Mouse (Mus musculus) embryo, embryonic 11.5 days (tissue): Measurements from ENCODE around the gene Neil1.

Experiments
- DNase-seq: peaks from one replicate; pipeline ENCODE4 v3.0.0-alpha.2; 2012; ENCODE audit warnings: low read depth, low spot score

Gene Neil1

DNA sequence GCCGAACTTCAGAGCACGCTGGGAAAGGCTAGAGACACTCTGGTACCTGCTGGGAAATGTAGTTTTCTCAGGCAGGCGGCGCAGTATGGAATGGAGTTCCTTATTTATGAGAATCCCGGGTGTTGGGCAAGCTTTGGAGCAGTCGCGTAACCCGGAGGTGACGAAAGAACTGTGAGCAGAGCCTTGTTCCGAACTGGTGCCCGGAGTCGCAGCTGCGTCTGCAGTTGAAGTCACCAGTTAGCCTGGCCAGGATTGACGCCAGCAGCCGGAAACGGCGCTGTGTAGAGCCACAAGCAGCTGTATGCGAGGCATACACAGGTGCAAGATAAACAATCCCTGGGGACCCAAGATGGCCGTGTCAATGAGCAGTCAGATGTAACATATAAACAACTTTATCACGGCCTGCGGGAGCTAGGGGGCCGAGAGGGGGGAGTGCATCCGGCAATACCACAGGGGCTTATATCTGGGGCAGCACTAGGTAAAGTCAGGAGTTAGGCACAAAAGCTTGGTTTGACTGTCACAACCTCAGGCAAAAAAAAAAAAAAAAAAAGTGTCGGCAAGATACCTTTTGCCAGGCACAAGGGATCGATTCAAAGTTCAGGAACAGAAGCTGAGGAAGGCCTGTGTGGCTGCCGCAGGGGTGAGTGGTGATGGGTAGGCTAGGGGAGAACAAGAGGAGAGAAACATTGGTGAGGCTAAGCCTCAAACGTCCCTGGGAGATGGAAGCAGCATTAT is at the start of gene Neil1:
TSS of gene Neil1 (minus strand) at position 162 of the 735 bp plus-strand sequence.
- peak; percentile 70 for DNase-seq

DNA sequence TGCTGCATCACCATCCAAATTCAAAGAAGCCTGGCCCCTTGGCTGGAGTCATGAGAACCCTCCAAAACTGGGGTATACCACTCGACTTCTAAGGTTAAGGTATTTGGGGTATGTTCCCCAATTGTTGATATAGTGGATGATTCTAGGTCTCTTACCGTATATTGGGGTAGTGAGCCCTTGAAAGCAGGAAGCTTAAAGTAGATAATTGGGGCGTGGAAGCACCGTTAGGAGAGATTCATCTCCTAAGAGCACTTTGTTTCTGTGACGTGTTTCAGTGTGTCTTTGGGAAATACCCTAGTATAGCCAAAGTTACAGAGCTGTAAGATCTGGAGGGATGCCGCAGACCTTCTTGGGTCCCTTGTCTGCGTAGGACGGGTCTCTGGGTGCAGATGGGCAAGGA is 49.3 kb upstream of the Neil1 start:
- no peak for DNase-seq

DNA sequence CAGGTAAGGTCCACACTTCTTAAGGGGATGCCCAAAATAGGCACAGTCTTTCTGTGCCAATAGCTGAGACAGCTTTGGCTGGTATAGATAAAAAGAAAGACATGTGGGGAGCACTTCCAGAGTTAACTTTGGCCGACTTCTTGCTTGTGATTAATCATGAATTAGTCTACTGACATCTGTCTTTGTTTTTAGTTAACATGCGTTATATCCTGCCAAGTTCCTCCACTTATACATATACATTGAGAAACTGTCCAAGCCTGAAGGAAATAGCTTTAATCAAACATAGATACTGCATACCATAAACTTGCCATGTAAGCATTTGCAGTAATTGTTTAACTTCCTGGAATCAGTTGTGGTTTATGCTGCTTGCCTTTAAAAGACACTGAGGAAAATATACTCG is 48.6 kb upstream of the Neil1 start:
- DNase-seq, result no peak

DNA sequence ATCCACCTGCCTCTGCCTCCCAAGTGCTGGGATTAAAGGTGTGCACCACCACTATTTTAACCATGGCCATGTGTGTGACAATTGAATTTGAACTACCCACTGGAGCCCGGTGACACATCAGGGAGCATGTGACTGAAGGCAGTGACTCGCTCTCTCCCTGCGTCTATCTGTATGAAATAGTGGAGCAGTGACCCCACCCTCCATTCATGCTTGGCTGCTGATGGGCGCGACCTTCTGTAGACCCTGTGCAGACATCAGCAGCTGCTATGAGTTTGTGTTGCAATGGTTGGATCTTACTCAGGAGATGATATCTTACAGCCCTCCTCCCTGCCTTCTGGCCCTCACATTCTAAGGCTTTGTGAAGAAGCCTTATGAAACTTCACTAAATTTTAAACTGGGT is 20.3 kb upstream of the Neil1 start:
- no peak for DNase-seq

DNA sequence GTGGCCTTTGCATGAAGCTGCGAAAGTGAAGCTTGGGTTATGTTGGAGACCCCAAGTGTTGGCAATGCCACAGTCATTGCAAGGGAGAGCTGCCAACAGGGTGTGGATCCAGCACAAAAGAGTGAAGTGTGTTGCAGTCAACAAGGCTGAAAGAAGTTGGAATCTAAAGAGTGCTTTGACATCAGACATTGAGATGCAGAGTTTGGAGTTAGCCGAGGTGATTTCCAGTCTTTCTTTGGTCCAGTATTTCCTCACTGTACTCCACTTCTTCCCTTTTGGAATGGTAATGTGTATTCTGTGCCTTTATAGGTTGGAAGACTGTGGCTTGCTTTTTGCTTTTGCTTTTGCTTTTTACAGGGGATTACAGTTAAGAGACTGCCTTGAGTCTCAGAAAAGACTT is 18.1 kb upstream of the Neil1 start:
- no peak for DNase-seq

DNA sequence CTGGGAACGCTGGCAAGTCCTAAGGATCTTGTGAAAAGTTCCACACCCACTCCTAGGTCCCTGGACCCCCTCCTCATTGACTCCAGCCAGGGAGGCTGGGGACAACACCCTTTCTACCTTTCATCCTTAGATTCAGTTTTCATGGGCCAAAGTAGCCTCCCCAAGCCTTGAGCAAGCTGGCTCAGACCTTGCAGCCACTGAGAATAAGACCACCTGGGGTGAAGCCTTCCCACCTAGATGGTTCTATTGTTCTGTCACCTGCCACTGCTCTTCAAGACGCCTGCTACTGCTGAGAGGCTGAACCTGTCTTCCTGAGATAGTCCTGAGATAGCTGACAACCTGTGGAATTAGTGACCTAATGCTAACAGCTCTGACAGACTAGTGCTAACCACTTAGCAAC is 15.0 kb upstream of the Neil1 start:
- no peak for DNase-seq

DNA sequence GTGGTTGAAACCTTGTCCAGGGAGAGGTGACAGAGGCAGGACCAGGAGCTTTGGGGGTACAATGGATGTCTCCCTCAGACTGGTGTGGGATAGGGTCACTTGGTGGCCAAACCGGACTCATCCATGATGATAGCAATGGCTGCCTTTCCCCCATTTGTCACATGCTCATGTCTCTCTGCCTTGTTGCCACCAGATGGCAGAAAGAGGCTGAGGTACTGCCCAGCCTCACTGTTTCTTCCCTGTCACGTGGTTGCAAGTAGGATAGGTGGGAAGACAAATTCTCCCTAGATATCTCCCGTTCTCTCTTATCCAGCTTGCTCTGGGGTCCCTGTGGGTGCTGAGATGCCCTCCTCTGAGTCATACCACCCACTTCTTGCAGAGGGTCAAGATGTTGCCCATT is 14.4 kb upstream of the Neil1 start:
- no peak for DNase-seq

DNA sequence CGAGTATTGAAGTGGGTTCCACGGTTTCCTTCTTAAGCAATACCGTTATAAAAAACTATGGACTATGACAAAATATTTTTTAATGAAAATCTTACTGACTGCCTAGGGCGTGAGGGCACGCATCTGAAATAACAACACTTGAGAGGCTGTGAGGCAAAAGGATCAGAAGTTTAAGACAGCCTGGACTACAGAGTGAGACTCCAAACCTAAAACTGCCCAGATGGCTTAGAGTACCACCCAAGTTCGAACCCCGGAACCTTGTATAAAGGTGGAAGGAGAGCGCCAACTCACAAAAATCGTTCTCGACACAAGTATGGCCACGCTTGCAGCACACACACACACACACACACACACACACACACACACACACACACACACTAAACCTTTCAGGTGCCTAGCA is 10.4 kb upstream of the Neil1 start:
- DNase-seq, result no peak

DNA sequence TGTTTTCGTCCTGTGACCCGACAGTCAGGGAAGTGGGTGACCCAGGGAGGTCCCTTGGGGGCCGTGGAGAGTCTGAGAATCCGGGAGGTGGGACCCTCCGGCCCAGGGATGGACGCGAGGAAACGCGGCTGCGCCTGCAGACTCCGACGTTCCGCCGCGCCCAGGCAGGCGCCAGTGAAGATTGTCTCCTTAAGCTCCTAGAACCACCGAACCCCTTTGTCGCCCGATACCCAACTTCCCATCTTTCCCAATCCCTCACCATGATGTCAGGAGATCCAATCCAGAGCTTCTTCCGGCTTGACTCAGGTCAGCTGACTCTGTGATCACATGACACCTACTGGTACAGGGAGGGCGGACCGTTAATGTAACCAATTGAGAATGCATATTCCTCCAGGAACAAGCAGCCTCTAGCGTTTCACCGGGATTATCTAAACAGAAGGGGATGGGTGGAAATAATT is 9.9 kb upstream of the Neil1 start, which contains the start of gene Commd4:
TSS of gene Commd4 (minus strand) at position 319 of the 458 bp plus-strand sequence.
- DNase-seq, result peak; percentile 87

DNA sequence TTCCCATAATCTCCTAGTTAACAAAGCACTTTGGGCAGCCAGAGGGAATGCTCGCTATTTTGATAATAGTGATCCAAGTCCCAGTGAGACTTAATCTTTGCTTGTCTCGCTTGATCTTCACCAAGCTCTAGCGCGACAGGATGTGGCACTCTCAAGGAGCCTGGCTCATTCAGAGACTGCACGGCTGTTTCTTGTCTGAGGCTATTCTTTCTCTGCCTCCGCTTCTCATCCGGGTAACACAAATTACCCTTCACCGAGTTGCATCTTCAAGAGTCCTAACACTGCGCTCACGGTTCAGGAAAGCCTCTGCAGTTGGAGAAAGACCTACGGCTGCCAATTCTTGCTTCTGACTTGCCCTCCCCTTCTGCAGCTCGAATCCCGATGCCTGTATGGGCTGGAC is 9.4 kb upstream of the Neil1 start:
- no peak for DNase-seq

DNA sequence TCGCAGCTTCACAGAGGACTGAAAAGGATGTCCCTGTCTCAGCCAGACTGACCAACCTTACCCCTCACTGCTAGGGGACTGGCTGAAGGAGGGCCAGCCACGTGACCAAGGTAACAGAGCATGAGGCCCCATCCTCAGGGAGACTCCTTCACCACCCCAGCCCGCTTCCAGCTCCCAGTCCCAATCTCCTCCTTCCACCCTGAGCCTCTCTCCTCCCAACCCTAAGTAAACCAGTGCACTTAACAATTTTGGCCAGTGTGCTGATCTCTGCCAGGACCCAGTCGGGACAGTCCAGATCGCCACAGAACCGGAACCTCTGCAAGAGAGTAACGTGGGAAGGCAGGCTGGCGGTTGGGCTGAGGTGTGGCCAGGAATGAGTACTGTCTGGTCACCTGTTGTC is 8.7 kb upstream of the Neil1 start:
- no peak for DNase-seq

DNA sequence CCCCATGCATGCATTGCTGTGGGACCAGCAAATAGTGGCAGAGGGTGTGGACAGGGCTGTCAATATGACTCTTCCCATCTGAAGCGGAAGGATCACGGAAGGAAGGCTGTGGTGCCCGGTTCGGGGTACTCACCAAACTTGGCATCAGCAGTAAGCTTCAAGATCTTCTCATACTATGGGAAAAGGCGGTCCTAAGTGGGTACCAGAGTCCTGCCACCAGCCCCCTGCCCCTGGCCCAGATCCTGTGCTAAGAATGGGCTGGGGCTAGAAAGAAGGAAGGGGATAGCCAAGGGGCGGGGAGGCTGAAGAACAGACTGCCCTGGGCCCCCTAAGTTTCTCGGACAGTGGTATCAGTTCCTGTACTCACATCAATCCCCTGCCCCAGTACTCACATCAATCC is 8.3 kb upstream of the Neil1 start:
- DNase-seq, result no peak

DNA sequence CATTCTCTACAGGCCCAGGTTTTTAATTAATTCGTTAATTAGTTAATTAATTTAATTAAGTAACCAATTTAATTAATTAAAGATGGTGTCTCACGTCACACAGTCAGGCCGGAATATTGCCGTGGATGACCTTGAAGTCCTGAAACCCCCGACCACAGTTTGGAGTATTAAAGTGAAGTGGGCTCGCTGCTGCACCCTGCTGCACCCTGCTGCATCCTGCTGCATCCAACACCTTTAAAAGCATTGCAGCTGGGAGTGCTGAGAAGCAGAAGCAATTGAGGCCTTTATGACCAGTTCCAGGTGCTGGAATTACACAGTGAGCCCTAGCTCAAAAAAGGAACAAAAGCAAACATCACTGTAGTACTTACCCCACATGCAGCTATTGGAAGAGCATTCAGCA is 4.2 kb upstream of the Neil1 start:
- no peak for DNase-seq

DNA sequence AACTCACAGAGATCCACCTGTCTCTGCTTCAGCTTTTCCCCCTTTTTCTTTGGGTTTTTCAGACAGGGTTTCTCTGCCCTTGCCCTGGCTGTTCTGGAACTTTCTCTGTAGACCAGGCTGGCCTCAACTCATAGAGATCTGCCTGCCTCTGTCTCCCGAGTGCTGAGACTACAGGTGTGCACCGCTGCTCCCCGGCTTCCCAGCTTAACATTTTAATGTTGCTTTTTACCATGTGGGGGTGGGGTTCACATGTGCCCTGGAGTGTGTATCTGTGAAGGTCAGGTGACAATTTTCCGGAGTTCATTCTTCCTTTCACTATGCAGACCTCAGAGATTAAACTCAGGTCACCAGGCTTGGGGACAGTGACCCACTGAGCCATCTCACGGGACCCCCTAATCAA is 2.1 kb upstream of the Neil1 start:
- DNase-seq, result no peak

DNA sequence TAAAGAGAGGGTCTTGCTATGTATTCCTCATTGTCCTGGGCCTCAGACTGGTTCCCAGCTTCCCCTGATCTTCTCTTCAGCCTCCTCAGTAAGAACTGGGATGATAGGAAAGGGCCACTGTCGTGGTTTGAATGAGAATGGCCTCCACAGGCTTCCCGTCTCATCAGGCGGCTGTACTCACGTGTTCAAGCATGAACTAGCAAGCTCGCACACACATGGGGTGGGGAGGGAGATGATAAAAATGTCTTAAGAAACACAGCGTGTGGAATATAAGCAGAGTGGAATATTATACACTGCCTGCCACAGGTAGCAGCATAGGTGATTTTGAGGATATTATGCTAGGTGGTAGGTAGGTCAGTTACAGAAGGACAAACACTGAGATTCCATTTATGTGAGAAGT is 916 bp upstream of the Neil1 start:
- no peak for DNase-seq

DNA sequence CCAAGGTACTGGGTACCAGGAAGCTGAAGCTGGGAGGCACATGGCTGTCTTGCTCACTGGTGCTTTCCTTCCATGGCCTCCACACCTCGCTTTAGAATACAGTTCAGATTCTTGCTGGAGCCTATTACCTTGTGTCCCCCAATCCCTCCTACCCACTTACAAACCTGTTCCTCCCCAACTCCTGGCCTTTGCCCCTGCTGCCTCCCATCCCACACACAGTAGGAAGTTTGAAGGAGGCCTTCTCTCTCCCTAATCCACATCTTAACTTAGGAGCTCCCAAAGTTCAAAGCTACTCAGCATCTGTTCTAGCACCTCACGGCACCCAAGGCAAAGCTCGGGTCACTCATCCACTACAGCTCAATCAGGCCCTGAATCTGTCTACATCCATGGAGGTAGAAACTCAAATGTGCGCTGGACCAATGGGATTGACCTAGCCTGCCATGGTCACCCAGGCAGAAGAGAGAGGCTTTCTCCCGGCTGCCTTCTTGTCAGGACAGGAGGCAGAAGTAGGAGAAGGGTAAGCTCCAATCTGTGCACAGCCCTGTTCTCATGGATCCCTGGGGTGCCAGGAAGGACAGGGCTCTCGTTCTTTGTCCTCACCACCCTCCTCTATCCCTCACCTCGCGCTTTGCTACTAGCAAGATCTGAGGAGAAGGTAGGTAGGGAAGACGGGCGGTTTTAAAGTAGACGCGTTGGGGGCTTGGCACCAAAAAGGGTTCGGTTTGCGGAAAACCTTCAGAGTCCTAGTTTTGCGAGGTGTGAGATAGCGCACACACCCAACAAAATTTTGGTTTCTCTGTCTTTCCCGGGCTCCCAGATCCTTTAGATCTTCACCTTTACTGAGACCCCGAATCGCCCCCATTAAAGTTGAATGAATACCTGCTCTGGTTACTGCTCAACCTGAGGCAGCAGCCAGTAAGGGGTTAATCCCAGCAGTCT is 631 bp downstream of the Neil1 start:
- no peak for DNase-seq

DNA sequence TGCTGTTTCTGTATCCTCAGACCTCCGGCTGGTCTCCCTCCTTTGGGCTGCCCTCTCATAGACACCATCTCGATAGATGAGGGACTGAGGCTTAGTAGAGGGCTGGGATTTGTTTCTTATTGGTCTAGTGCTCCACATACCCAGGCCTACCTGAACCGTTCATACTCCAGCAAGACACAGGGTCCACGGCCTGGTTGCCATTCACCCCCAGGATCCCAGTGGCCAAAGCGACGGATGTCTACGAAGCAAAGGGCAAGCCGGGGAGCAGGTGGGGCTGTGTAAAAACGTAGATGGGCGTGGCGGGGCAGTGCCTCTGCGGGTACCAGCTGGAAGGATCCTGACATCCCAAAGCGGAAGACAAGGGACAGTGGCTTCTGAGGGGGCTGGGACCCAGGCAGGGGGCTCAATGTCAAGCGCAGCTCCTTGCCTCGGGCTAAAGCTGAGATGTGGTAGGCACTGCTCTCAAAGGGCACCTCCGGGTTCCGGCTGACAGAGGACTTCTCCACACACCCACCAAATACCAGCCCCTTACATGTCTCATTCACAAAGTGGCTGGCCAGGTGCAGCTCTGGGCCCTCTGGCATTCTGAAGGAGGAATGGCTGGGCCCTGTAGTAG is 1.5 kb downstream of the Neil1 start:
- no peak for DNase-seq

DNA sequence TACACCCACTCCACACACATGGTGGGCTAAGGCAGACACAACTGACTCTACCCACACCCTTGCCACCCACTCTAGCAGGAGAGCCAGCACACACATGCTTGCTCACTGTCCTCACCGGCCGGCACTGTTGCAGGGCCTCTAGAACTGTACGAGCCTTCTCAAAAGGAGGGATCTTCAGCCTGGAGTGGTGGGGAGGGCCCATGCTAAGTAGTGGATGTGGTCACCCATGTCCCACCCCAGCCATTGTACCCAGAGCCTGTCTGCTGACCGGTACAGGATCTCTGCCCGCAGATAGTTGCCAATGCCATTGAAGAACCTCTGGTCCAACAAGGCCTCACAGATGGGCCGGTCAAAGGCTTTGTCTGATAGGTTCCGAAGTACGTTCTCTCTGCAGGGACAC is 3.3 kb downstream of the Neil1 start:
- DNase-seq, result no peak

DNA sequence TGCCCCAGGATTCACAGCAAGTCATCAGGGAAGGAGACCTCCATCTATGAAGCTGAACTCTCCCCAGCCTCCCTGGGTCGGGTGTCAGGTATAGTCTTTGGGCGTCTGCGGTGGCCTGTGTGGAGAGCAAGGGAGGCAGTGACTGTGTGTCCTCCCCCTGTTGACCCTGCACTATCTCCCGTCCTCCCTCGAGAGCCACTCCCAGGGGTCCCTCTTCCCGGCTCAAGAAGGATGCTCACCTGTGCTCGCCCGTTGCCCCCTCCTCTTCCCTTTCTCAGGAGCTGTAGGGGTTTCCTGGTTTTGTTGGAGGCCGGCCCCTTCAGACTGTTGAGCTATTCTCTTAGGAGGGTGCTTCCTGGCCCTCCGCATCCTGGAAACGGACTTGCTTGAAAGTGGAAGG is 4.9 kb downstream of the Neil1 start:
- no peak for DNase-seq

DNA sequence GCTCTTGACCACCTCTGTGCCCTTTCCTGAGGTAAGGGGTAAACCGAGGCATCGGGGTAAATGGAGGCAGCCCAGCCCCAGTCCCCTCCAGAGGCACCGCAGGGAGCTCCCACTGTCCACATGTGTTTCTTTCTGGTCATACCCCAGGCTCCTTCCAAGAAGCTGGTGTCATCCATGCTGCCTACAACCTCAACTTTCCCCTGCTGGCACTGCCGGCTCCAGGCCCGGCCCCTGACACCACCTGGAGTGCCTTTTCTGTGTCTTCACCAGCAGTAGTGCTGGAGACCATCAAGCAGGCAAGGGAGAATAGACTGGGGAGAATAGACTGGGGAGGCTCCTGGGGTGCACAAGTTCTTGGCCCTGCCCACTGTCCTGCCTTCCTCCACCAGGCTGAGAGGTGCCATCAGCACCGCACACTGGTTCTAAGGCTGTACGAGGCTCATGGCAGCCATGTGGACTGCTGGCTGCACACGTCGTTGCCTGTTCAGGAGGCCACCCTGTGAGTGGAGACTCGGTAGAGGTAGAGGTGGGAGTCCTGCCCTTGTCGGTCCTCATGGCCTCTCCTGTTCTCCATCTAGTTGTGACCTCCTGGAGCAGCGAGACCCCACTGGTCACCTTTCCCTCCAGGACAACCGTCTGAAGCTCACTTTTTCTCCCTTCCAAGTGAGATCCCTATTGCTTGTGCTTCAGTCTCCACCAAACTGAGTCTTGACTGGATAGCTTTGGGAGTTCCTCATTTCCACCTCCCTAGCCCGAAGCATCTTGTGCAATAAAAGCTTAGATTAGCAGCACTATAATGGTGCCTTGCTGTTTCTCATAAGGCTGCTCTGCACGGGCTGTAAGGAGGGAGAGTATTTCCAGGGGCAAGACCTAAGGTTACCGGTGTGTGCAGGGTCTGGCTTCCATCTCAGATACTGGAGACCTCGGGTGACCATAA is 6.4 kb downstream of the Neil1 start:
- DNase-seq, result no peak

DNA sequence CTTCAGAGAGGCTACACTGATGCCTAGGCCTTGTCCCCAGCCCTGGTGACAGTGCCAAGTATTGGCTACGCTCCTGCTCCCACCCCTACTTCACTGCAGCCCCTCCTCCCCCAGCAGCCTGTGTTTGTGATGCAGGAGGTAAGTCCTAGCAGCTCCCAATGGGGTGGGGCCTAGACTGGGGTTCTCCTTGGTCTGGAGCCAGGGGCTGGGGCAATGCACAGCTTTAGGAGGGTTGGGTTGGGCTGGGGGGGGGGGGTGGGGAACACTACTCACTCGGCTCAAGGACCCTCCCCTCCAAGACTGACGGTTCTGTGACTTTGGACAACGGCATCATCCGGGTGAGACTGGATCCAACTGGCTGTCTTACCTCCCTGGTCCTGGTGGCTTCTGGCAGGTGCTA is 8.5 kb downstream of the Neil1 start:
- no peak for DNase-seq
